Mouse (Mus musculus) WW6 (cell line): ENCODE data around the gene Samd4b.
A peak's percentile ranks its signal among the peaks of the same experiment; 100 is the strongest.
"Not testable (repeated sequence)": the region's sequence is repeated elsewhere in the genome, so short reads cannot be mapped to it uniquely, and the experiment has no call there.

Source experiments
- DNase-seq: peaks from one replicate; pipeline ENCODE4 v3.0.0-alpha.2; 2013; ENCODE audit warnings: low read depth, low spot score

Gene Samd4b

GRCm38 (mm10) chr7:28401030-28401429 is 196.9 kb downstream of the Samd4b start:
- no peak for DNase-seq

GRCm38 (mm10) chr7:28398696-28399340 is 199.1 kb downstream of the Samd4b start:
- DNase-seq = no peak

- DNase-seq = no peak
Measured at GRCm38 (mm10) chr7:28398000-28398399, 199.9 kb downstream of the Samd4b start.

- no peak for DNase-seq
Measured at GRCm38 (mm10) chr7:28395425-28395824, 202.5 kb downstream of the Samd4b start.

GRCm38 (mm10) chr7:28393272-28393951 is 204.5 kb downstream of the Samd4b start:
- no peak for DNase-seq

- DNase-seq = peak; percentile 96
Measured at GRCm38 (mm10) chr7:28392429-28393271, 205.3 kb downstream of the Samd4b start, which contains the start of the genes Med29 and Paf1. Gene Med29 (minus strand): TSS chr7:28392708. Gene Paf1 (plus strand): TSS chr7:28392951.

GRCm38 (mm10) chr7:28390331-28390730 is 207.6 kb downstream of the Samd4b start:
- no peak for DNase-seq

- DNase-seq = not testable (repeated sequence)
Measured at GRCm38 (mm10) chr7:28387384-28387783, 210.6 kb downstream of the Samd4b start.

GRCm38 (mm10) chr7:28386877-28387276 is 211.1 kb downstream of the Samd4b start:
- DNase-seq = not testable (repeated sequence)

- no peak for DNase-seq
Measured at GRCm38 (mm10) chr7:28386462-28386861, 211.5 kb downstream of the Samd4b start.

GRCm38 (mm10) chr7:28386007-28386406 is 211.9 kb downstream of the Samd4b start:
- DNase-seq = no peak

- DNase-seq = no peak
Measured at GRCm38 (mm10) chr7:28385196-28385595, 212.7 kb downstream of the Samd4b start.

- DNase-seq = no peak
Measured at GRCm38 (mm10) chr7:28384162-28384561, 213.8 kb downstream of the Samd4b start.

- no peak for DNase-seq
Measured at GRCm38 (mm10) chr7:28383606-28384005, 214.3 kb downstream of the Samd4b start.

GRCm38 (mm10) chr7:28382981-28383396 is 215.0 kb downstream of the Samd4b start:
- no peak for DNase-seq

GRCm38 (mm10) chr7:28382347-28382951 is 215.5 kb downstream of the Samd4b start:
- DNase-seq = no peak

GRCm38 (mm10) chr7:28381938-28382337 is 216.0 kb downstream of the Samd4b start:
- DNase-seq = no peak

- DNase-seq = no peak
Measured at GRCm38 (mm10) chr7:28381017-28381790, 216.7 kb downstream of the Samd4b start.

GRCm38 (mm10) chr7:28380237-28381016 is 217.5 kb downstream of the Samd4b start, which contains the start of gene Zfp36:
Gene Zfp36 (minus strand): TSS chr7:28380253.
- DNase-seq = no peak
